Comparison of ENCODE assay signal across 9 mouse cellular contexts in genomic region chr5:33234391-33235031, GRCm38 (mm10). TPM values are rescaled to one million over a fixed set of nuclear protein-coding genes. Genes with fewer than 3 reads are reported as not detected.
DNase-seq lines count a peak whose midpoint lies in the region; ATAC-seq and TF ChIP-seq lines count a peak whose summit lies in the region.
"Had no signal": no experiment of that assay in that cellular context is flagged by ENCODE, and none has a peak within 500 bp of the region (broad histone marks: within the 10 kb centered on the region; RNA-seq: fewer than 3 reads in every experiment).

No protein-coding gene starts in this region.

- no peak for TF ChIP-seq CTCF in midbrain, postnatal 0 days (IDR thresholded peaks at IDR 0.05)

- 79% methylated on average over 13 of the region's 13 CpGs for WGBS in midbrain, postnatal 0 days
- 75% methylated on average over 13 of the region's 13 CpGs for WGBS in midbrain, embryonic 16.5 days
- WGBS in intestine, embryonic 16.5 days, result 22% methylated on average over 13 of the region's 13 CpGs
- 14% methylated on average over 13 of the region's 13 CpGs for WGBS in stomach, embryonic 16.5 days

- no peak for ATAC-seq in midbrain, postnatal 0 days (ENCODE audit: low FRiP score)
- no peak for ATAC-seq in midbrain, embryonic 16.5 days
- peak; percentile 50 for ATAC-seq in intestine, embryonic 16.5 days
- ATAC-seq in stomach, embryonic 16.5 days (ENCODE audit: insufficient read depth, low FRiP score), result peak; percentile 68
- ATAC-seq: inflammation-experienced regulatory T-cells, adult 6 months had no signal

- H3K4me3 ChIP-seq in midbrain, postnatal 0 days (ENCODE audit: low read depth, low read length), result no peak overlapping the region
- no peak overlapping the region for H3K4me3 ChIP-seq in midbrain, embryonic 16.5 days (ENCODE audit: low read depth, low read length)
- H3K4me3 ChIP-seq in intestine, embryonic 16.5 days (ENCODE audit: low read length), result no peak overlapping the region
- no peak overlapping the region for H3K4me3 ChIP-seq in stomach, embryonic 16.5 days (replicated peaks; ENCODE audit: low read length)

- DNase-seq in embryo, embryonic 10 days (ENCODE audit: low spot score), result peak; percentile 43
- DNase-seq in embryo, embryonic 11 days, result no peak
- peak; percentile 21 for DNase-seq in midbrain, postnatal 0 days (ENCODE audit: low spot score)
- DNase-seq in adrenal gland, adult 2 months, result no peak
- no peak for DNase-seq in ovary, postnatal 36 days (ENCODE audit: low spot score)

- H3K36me3 ChIP-seq in midbrain, postnatal 0 days (ENCODE audit: insufficient read depth, low read length), result no peaks in the 10 kb centered on the region
- no peaks in the 10 kb centered on the region for H3K36me3 ChIP-seq in midbrain, embryonic 16.5 days (ENCODE audit: control insufficient read depth, insufficient read depth, low read length)
- H3K36me3 ChIP-seq in intestine, embryonic 16.5 days (ENCODE audit: control insufficient read depth, insufficient read depth, low read length), result no peaks in the 10 kb centered on the region
- H3K36me3 ChIP-seq in stomach, embryonic 16.5 days (ENCODE audit: control insufficient read depth, insufficient read depth, low read length), result no peaks in the 10 kb centered on the region

- H3K9me3 ChIP-seq in midbrain, postnatal 0 days (ENCODE audit: low read length), result no peaks in the 10 kb centered on the region
- H3K9me3 ChIP-seq in midbrain, embryonic 16.5 days (replicated peaks; ENCODE audit: control insufficient read depth, low read length, poor library complexity, severe bottlenecking), result no peaks in the 10 kb centered on the region
- H3K9me3 ChIP-seq in intestine, embryonic 16.5 days (ENCODE audit: control insufficient read depth, low read length), result no peaks in the 10 kb centered on the region
- no peaks in the 10 kb centered on the region for H3K9me3 ChIP-seq in stomach, embryonic 16.5 days (replicated peaks; ENCODE audit: control insufficient read depth, low read length)

- no peak overlapping the region for H3K27ac ChIP-seq in midbrain, postnatal 0 days (ENCODE audit: low read depth, low read length)
- H3K27ac ChIP-seq in midbrain, embryonic 16.5 days (ENCODE audit: low read length), result no peak overlapping the region
- H3K27ac ChIP-seq in intestine, embryonic 16.5 days (ENCODE audit: low read length), result peak overlapping the region; percentile 39; the same call in 1 of the 2 replicates
- peak overlapping the region; percentile 53 for H3K27ac ChIP-seq in stomach, embryonic 16.5 days (ENCODE audit: low read length)

- H3K4me2 ChIP-seq in midbrain, postnatal 0 days (ENCODE audit: low read depth, low read length, poor library complexity, severe bottlenecking), result no peak overlapping the region
- no peak overlapping the region for H3K4me2 ChIP-seq in midbrain, embryonic 16.5 days (ENCODE audit: low read length)
- H3K4me2 ChIP-seq in intestine, embryonic 16.5 days (ENCODE audit: low read depth, low read length), result no peak overlapping the region
- no peak overlapping the region for H3K4me2 ChIP-seq in stomach, embryonic 16.5 days (ENCODE audit: low read depth, low read length)

- no peaks in the 10 kb centered on the region for H3K4me1 ChIP-seq in midbrain, postnatal 0 days (ENCODE audit: insufficient read depth, low read length)
- no peaks in the 10 kb centered on the region for H3K4me1 ChIP-seq in midbrain, embryonic 16.5 days (ENCODE audit: control insufficient read depth, insufficient read depth, low read length)
- H3K4me1 ChIP-seq in intestine, embryonic 16.5 days (ENCODE audit: control insufficient read depth, insufficient read depth, low read length), result peaks cover 17% of the 10 kb centered on the region
- H3K4me1 ChIP-seq in stomach, embryonic 16.5 days (ENCODE audit: control insufficient read depth, insufficient read depth, low read length), result peaks cover 29% of the 10 kb centered on the region

- H3K9ac ChIP-seq in midbrain, postnatal 0 days (replicated peaks; ENCODE audit: low read length, poor library complexity, severe bottlenecking), result no peak overlapping the region
- no peak overlapping the region for H3K9ac ChIP-seq in midbrain, embryonic 16.5 days (ENCODE audit: low read depth, low read length)
- H3K9ac ChIP-seq in intestine, embryonic 16.5 days (ENCODE audit: low read depth, low read length), result peak overlapping the region; percentile 16; the same call in 1 of the 2 replicates
- peak overlapping the region; percentile 31; the same call in 1 of the 2 replicates for H3K9ac ChIP-seq in stomach, embryonic 16.5 days (ENCODE audit: low read length)

- H3K27me3 ChIP-seq in midbrain, postnatal 0 days (ENCODE audit: insufficient read depth, low read length), result no peaks in the 10 kb centered on the region
- no peaks in the 10 kb centered on the region for H3K27me3 ChIP-seq in midbrain, embryonic 16.5 days (ENCODE audit: control insufficient read depth, insufficient read depth, low read depth, low read length)
- no peaks in the 10 kb centered on the region for H3K27me3 ChIP-seq in intestine, embryonic 16.5 days (replicated peaks; ENCODE audit: control insufficient read depth, insufficient read depth, low read length)
- no peaks in the 10 kb centered on the region for H3K27me3 ChIP-seq in stomach, embryonic 16.5 days (ENCODE audit: control insufficient read depth, insufficient read depth, low read length)

RNA-seq across cellular contexts. Expression of gene Spon2, which starts 16.3 kb away (rescaled TPM):
- total RNA-seq in midbrain, postnatal 0 days (2014; rRNA removed), result 4.4 and 5.1 TPM in 2 replicates
- 2.3 and 2.7 TPM in 2 replicates for polyA plus RNA-seq in midbrain, postnatal 0 days (2015; fragmentation: Nextera tagmentation; extraction: Ambion mirVana)
- 3.1 and 3.3 TPM in 2 replicates for polyA plus RNA-seq in midbrain, embryonic 16.5 days (2015; fragmentation: Nextera tagmentation; extraction: Ambion mirVana)
- 35.1 and 37.0 TPM in 2 replicates for polyA plus RNA-seq in intestine, embryonic 16.5 days (2015; fragmentation: Nextera tagmentation; extraction: Ambion mirVana)
- polyA plus RNA-seq in stomach, embryonic 16.5 days (2015; fragmentation: Nextera tagmentation; extraction: Ambion mirVana), result 60.9 and 73.3 TPM in 2 replicates
- 1 to 10 TPM; 1.2 to 2.5 TPM for total RNA-seq in adrenal gland, adult 2 months (2021)
- 2.6 and 2.8 TPM in 2 replicates for polyA plus RNA-seq in adrenal gland, adult 2 months (2012; rRNA removed)
- polyA plus RNA-seq: inflammation-experienced regulatory T-cells, adult 6 months had no signal

RNA-seq across cellular contexts. Expression of gene Ctbp1, which starts 40.3 kb away (rescaled TPM):
- 415 and 418 TPM in 2 replicates for total RNA-seq in midbrain, postnatal 0 days (2014; rRNA removed)
- 364 and 377 TPM in 2 replicates for polyA plus RNA-seq in midbrain, postnatal 0 days (2015; fragmentation: Nextera tagmentation; extraction: Ambion mirVana)
- 441 and 480 TPM in 2 replicates for polyA plus RNA-seq in midbrain, embryonic 16.5 days (2015; fragmentation: Nextera tagmentation; extraction: Ambion mirVana)
- 181 and 223 TPM in 2 replicates for polyA plus RNA-seq in intestine, embryonic 16.5 days (2015; fragmentation: Nextera tagmentation; extraction: Ambion mirVana)
- 221 TPM in 2 replicates for polyA plus RNA-seq in stomach, embryonic 16.5 days (2015; fragmentation: Nextera tagmentation; extraction: Ambion mirVana)
- 100 to 1,000 TPM; 206 to 228 TPM for total RNA-seq in adrenal gland, adult 2 months (2021)
- polyA plus RNA-seq in adrenal gland, adult 2 months (2012; rRNA removed), result 447 and 508 TPM in 2 replicates

Comparison
In these comparisons a context has a peak if more than half of its experiments do, and no peak if none do; other contexts are left out.
1. DNase-seq: peak in embryo, embryonic 10 days (single experiment) and midbrain, postnatal 0 days (single experiment); none in embryo, embryonic 11 days (single experiment), adrenal gland, adult 2 months (single experiment) and ovary, postnatal 36 days (single experiment).
2. ATAC-seq: peak in intestine, embryonic 16.5 days (single experiment) and stomach, embryonic 16.5 days (single experiment); none in midbrain, postnatal 0 days (single experiment) and midbrain, embryonic 16.5 days (single experiment).
3. H3K27ac ChIP-seq: peak in intestine, embryonic 16.5 days (single experiment) and stomach, embryonic 16.5 days (single experiment); none in midbrain, postnatal 0 days (single experiment) and midbrain, embryonic 16.5 days (single experiment).
4. H3K9ac ChIP-seq: peak in intestine, embryonic 16.5 days (single experiment) and stomach, embryonic 16.5 days (single experiment); none in midbrain, postnatal 0 days (single experiment) and midbrain, embryonic 16.5 days (single experiment).